Mouse (Mus musculus): Measurements from ENCODE around the gene Mgat2. TPM values are rescaled to one million over a fixed set of nuclear protein-coding genes. Genes with fewer than 3 reads are reported as not detected.

Gene Mgat2
- polyA plus RNA-seq, 1 experiment from 2014 or later: 38.5 TPM

DNA sequence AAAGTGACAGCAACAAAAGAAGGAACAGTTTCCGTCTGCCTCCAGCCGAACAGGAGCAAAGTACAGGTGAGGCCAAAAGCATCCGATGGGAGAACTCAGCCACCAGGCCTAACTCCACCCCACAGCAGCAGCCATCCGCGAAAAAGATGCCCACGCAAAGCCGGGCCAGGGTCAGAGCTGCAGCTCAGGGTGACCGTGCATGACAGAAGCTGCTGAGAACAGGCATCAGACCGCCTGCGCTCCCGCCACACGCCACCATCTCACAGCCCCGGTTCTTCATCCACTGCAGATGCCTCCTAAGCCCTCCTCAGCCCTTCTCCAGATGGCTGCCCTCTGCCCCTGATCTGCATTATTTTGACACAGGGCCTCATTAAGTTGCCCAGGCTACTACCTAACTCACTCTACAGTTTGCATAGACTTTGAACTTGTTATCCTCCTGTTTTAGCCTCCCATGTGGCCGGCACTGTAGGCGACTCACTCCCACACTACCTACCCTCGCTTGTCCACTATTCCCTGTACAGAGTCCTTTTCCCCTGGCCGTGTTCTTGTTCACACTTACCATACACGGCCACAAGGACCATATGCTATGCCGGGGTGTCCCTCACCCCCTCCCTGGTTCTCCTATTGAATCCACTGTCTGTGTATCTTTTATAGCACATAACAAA is 36.8 kb downstream of the Mgat2 start:
- H3K9ac ChIP-seq: no peak overlapping the region
- no peaks in the 10 kb centered on the region for H3K27me3 ChIP-seq
- no peak overlapping the region for H3K4me3 ChIP-seq
- H3K9me3 ChIP-seq: no peaks in the 10 kb centered on the region
- ATAC-seq (ENCODE audit: low read depth): no peak
- H3K4me2 ChIP-seq: no peak overlapping the region
- H3K4me1 ChIP-seq (replicated peaks): no peaks in the 10 kb centered on the region
- WGBS: 94% methylated on average over 19 of the region's 19 CpGs
- H3K27ac ChIP-seq (replicated peaks): no peak overlapping the region
- no peaks in the 10 kb centered on the region for H3K36me3 ChIP-seq

GRCm38 (mm10) chr12:69227776-69228466 is 44.0 kb downstream of the Mgat2 start, which contains the start of gene Pole2:
Pole2 (minus strand) TSS chr12:69228195.
- Histone ChIP-seq H3K9ac (peak within 1 kb of the TSS; percentile 59), H3K27me3 (no peaks in the 10 kb centered on the region), H3K9me3 (no peaks in the 10 kb centered on the region), H3K27ac (replicated peaks) (0 out of 2 replicates have a peak within 1 kb of the TSS, but pooled peaks have one; percentile 25), H3K4me3 (peak within 1 kb of the TSS; percentile 59), H3K4me2 (peak within 1 kb of the TSS; percentile 52), H3K4me1 (replicated peaks) (0 out of 2 replicates have a peak, but pooled peaks cover 3% of the 10 kb centered on the region), H3K36me3 (no peaks in the 10 kb centered on the region)
- peak; percentile 96 for ATAC-seq (ENCODE audit: low read depth)
- WGBS: under 1% methylated on average over 37 of the region's 37 CpGs

DNA sequence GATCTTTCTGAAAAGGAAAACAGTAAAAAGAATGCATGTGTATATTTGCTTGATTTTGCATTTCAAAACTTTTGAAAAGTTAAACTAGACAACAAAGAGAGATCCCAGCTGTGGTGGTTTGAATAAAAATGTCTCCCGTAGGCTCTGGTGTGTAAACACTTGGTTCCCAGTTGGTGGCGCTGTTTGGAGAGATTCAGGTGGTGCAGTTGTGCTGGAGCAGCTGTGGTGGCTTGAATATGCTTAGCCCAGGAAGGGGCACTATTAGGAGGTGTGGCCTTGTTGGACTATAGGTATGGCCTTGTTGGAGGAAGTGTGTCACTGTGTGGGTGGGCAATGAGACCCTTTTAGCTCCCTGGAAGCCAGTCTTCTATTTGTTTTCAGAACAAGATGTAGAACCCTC is 45.3 kb downstream of the Mgat2 start:
- no peaks in the 10 kb centered on the region for H3K9me3 ChIP-seq
- ATAC-seq (ENCODE audit: low read depth): no peak
- H3K9ac ChIP-seq: no peak overlapping the region
- no peak overlapping the region for H3K27ac ChIP-seq (replicated peaks)
- no peak overlapping the region for H3K4me3 ChIP-seq
- H3K4me1 ChIP-seq (replicated peaks): 0 out of 2 replicates have a peak, but pooled peaks cover 3% of the 10 kb centered on the region
- H3K36me3 ChIP-seq: no peaks in the 10 kb centered on the region
- no peak overlapping the region for H3K4me2 ChIP-seq
- no peaks in the 10 kb centered on the region for H3K27me3 ChIP-seq
- WGBS: 66% methylated on average over 2 of the region's 2 CpGs

GRCm38 (mm10) chr12:69235782-69236181 is 51.8 kb downstream of the Mgat2 start:
- peaks cover 3% of the 10 kb centered on the region for H3K4me1 ChIP-seq (replicated peaks)
- WGBS: 89% methylated on average over 6 of the region's 6 CpGs
- H3K9ac ChIP-seq: no peak overlapping the region

More at GRCm38 (mm10) chr12:69235782-69236181, 51.8 kb downstream of the Mgat2 start:
- no peaks in the 10 kb centered on the region for H3K9me3 ChIP-seq
- H3K27me3 ChIP-seq: no peaks in the 10 kb centered on the region
- no peak overlapping the region for H3K27ac ChIP-seq (replicated peaks)
- no peaks in the 10 kb centered on the region for H3K36me3 ChIP-seq
- ATAC-seq (ENCODE audit: low read depth): no peak
- H3K4me3 ChIP-seq: no peak overlapping the region
- H3K4me2 ChIP-seq: no peak overlapping the region

Small RNAs within 50 kb of the gene (microRNA-seq; reads per million reads assigned to microRNA genes)
- gene Gm47287: not detected
- not detected for gene Gm47295

Other genes with a start within 250 kb of the Mgat2 start
- 1,017 and 1,154 TPM in 2 replicates for gene Rps29, start 25.0 kb upstream of the Mgat2 start, polyA plus RNA-seq (2015; fragmentation: Nextera tagmentation; extraction: Ambion mirVana)
- gene Lrr1, start 15.3 kb upstream of the Mgat2 start, polyA plus RNA-seq (2015; fragmentation: Nextera tagmentation; extraction: Ambion mirVana): 5.1 and 6.0 TPM in 2 replicates
- gene Rpl36al, start 74 bp upstream of the Mgat2 start, polyA plus RNA-seq (2015; fragmentation: Nextera tagmentation; extraction: Ambion mirVana): 422 and 474 TPM in 2 replicates
- 18.1 and 18.2 TPM in 2 replicates for gene Gm49383, start 12.9 kb downstream of the Mgat2 start, polyA plus RNA-seq (2015; fragmentation: Nextera tagmentation; extraction: Ambion mirVana)
- gene Dnaaf2, start 14.3 kb downstream of the Mgat2 start, polyA plus RNA-seq (2015; fragmentation: Nextera tagmentation; extraction: Ambion mirVana): 7.0 and 7.6 TPM in 2 replicates
- gene Gm49384, start 20.1 kb downstream of the Mgat2 start, polyA plus RNA-seq (2015; fragmentation: Nextera tagmentation; extraction: Ambion mirVana): 15.1 and 16.3 TPM in 2 replicates
- gene Pole2, start 44.0 kb downstream of the Mgat2 start, polyA plus RNA-seq (2015; fragmentation: Nextera tagmentation; extraction: Ambion mirVana): 4.1 and 7.1 TPM in 2 replicates
- 8.4 and 9.8 TPM in 2 replicates for gene Klhdc1, start 57.0 kb downstream of the Mgat2 start, polyA plus RNA-seq (2015; fragmentation: Nextera tagmentation; extraction: Ambion mirVana)
- 293 and 300 TPM in 2 replicates for gene Klhdc2, start 112.5 kb downstream of the Mgat2 start, polyA plus RNA-seq (2015; fragmentation: Nextera tagmentation; extraction: Ambion mirVana)
- gene Nemf, start 173.0 kb downstream of the Mgat2 start, polyA plus RNA-seq (2015; fragmentation: Nextera tagmentation; extraction: Ambion mirVana): 96.5 and 100 TPM in 2 replicates
- 32.6 and 34.5 TPM in 2 replicates for gene Arf6, start 188.0 kb downstream of the Mgat2 start, polyA plus RNA-seq (2015; fragmentation: Nextera tagmentation; extraction: Ambion mirVana)
- gene Gm9887, start 188.3 kb downstream of the Mgat2 start, polyA plus RNA-seq (2015; fragmentation: Nextera tagmentation; extraction: Ambion mirVana): 0.71 and 1.3 TPM in 2 replicates